Mouse (Mus musculus) limb, embryonic 10.5 days (tissue): Measurements from ENCODE around the gene Farp1. TPM values are rescaled to one million over a fixed set of nuclear protein-coding genes. Genes with fewer than 3 reads are reported as not detected.

Experiments used
- DNase-seq: peaks from one replicate; pipeline ENCODE4 v3.0.0-alpha.2; 2017; ENCODE audit warnings: low spot score
- H3K27ac ChIP-seq: fragments of 300-500 bp; sonication (generic); 2 replicates; pipeline ENCODE4 v1.5.1; 2016; ENCODE audit warnings: mild to moderate bottlenecking
- H3K27me3 ChIP-seq: fragments of 300-500 bp; sonication (generic); 2 replicates; pipeline ENCODE4 v1.6.1; 2016; ENCODE audit warnings: low read depth, mild to moderate bottlenecking; ENCODE audit not compliant: poor library complexity, severe bottlenecking
- H3K36me3 ChIP-seq: fragments of 300-500 bp; sonication (generic); 2 replicates; pipeline ENCODE4 v1.6.1; 2016; ENCODE audit warnings: mild to moderate bottlenecking, moderate library complexity
- H3K4me1 ChIP-seq: fragments of 300-500 bp; sonication (generic); 2 replicates; pipeline ENCODE4 v1.6.1; 2016
- H3K4me3 ChIP-seq: fragments of 300-500 bp; sonication (generic); 2 replicates; pipeline ENCODE4 v1.5.1; 2016; ENCODE audit warnings: mild to moderate bottlenecking, moderate library complexity
- H3K9me3 ChIP-seq: fragments of 300-500 bp; sonication (generic); replicated peaks from 2 replicates; pipeline ENCODE4 v1.6.1; 2016; ENCODE audit warnings: mild to moderate bottlenecking
- WGBS: fragments of 180-500 bp; shearing (Covaris S2); methylation state at CpG from one replicate; pipeline ENCODE4 v1.1.7; 2016; 5-methylcytosine and 5-hydroxymethylcytosine counted together
- polyA plus RNA-seq: library from polyadenylated mRNA; unstranded; fragments of >200 nt; fragmentation: Nextera tagmentation; extraction: Ambion mirVana; gene quantifications from 2 replicates; pipeline ENCODE4 v1.2.1, GENCODE M21; 2016

Farp1 gene
- polyA plus RNA-seq, 1 experiment from 2014 or later: 53.2 TPM

GRCm38 (mm10) chr14:121099120-121099519 lies 64.1 kb downstream of the Farp1 start:
- Histone ChIP-seq H3K9me3 (no peaks in the 10 kb centered on the region), H3K4me3 (no peak overlapping the region), H3K27ac (0 out of 2 replicates have a peak overlapping the region, but pooled peaks have one; percentile 19), H3K36me3 (peaks cover 36% of the 10 kb centered on the region), H3K27me3 (no peaks in the 10 kb centered on the region), H3K4me1 (peaks cover 63% of the 10 kb centered on the region)
- DNase-seq: no peak
- WGBS: 86% methylated on average over 8 of the region's 8 CpGs

DNA sequence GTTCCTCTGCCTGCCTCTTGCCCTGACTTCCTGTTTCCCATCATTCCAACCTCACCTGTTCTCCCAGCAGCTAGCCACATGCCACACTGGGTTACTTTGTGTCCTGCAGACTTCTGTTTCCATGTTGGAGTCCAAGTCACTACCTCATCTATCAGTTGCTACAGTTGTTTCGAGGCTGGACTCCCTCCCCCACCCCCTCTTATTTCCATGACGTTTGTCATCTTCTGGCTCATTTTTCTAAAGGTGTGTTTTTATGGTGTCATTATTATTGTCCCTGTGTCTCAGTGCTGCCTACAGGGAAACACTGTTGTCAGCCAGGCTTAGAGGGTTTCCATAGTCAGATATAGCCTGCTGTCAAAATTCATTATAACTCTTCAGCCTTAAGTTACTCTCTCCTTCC lies 64.9 kb downstream of the Farp1 start:
- Histone ChIP-seq H3K36me3 (peaks cover 40% of the 10 kb centered on the region), H3K27me3 (no peaks in the 10 kb centered on the region), H3K4me1 (peaks cover 70% of the 10 kb centered on the region), H3K9me3 (no peaks in the 10 kb centered on the region), H3K27ac (no peak overlapping the region), H3K4me3 (no peak overlapping the region)
- WGBS: 76% methylated on average over 2 of the region's 2 CpGs
- no peak for DNase-seq

- Histone ChIP-seq H3K4me3 (no peak overlapping the region), H3K27me3 (no peaks in the 10 kb centered on the region), H3K27ac (no peak overlapping the region), H3K9me3 (no peaks in the 10 kb centered on the region), H3K36me3 (peaks cover 45% of the 10 kb centered on the region), H3K4me1 (peaks cover 80% of the 10 kb centered on the region)
- whole genome bisulfite sequencing: 39% methylated on average over 2 of the region's 2 CpGs
- DNase-seq: no peak
Observed at GRCm38 (mm10) chr14:121100829-121101228, 65.8 kb downstream of the Farp1 start.

DNA sequence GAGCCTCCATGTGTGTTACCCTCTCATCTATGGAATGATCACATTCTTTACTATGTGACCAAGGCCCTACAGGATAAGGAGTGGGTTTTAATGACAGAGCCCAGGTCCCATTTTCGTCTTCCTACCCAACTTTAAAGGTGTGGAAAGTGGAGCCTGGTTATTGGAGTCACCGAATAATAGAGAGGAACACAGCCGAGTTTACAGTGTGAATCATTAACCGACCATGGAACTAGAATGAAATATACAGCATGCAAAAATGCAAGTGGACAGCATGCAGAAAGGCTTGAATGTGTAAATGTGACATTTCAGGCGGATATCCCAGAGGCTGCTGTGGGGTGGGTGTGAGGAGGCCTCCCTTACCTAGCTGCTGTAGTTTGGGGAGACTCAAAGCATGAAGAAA lies 66.5 kb downstream of the Farp1 start:
- WGBS: 92% methylated on average over 5 of the region's 5 CpGs

DNA sequence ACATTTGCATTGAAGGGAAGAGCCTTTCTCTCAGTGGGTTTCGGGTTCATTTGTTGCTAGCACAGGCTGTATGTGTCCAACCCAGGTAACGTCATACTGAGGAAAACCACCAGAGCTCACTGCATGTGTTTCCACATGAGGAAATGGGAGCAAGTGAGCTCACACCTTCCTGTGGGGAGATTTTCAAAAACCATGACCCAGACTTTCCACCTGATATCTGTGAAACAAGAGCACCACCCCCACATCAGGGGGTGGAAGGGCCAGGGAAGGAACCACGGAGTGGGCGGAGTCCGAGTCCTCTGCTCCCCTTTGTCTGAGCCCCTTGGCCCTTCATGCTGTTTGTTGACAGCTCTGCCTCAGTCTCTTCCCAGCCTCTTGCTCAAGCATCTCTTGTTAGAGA lies 67.6 kb downstream of the Farp1 start:
- no peaks in the 10 kb centered on the region for H3K27me3 ChIP-seq

More for the DNA sequence above, 66.5 kb downstream of the Farp1 start:
- Histone ChIP-seq H3K27ac (no peak overlapping the region), H3K36me3 (peaks cover 48% of the 10 kb centered on the region), H3K4me3 (no peak overlapping the region), H3K27me3 (no peaks in the 10 kb centered on the region), H3K9me3 (no peaks in the 10 kb centered on the region), H3K4me1 (peaks cover 87% of the 10 kb centered on the region)
- DNase-seq: no peak

DNA sequence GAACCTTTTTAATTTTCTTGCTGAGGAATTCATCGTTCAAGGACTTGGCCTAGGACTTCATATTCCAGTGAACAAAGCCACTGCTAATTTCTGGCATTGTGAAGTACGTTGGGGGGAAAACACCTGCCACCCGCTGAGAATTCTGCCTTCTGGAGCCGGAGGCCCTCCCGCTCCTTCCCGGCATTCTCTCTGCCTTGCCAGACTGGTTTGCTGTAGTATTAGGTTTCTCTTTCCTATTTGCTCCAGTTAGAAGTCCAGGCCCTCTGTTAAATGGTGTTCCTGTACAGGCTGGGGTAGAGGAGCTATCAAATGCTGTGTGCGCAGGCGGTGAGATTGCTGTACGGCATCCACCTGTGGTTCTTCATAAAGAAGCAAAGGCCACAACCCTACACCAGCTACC lies 68.5 kb downstream of the Farp1 start:
- no peaks in the 10 kb centered on the region for H3K9me3 ChIP-seq
- no peaks in the 10 kb centered on the region for H3K27me3 ChIP-seq
- no peak overlapping the region for H3K27ac ChIP-seq
- peaks cover 37% of the 10 kb centered on the region for H3K36me3 ChIP-seq
- H3K4me3 ChIP-seq: no peak overlapping the region
- H3K4me1 ChIP-seq: peaks cover 90% of the 10 kb centered on the region
- DNase-seq: no peak
- 85% methylated on average over 9 of the region's 9 CpGs for WGBS

More for the DNA sequence above, 67.6 kb downstream of the Farp1 start:
- 92% methylated on average over 5 of the region's 5 CpGs for WGBS
- Histone ChIP-seq H3K4me1 (peaks cover 90% of the 10 kb centered on the region), H3K27ac (0 out of 2 replicates have a peak overlapping the region, but pooled peaks have one; percentile 4), H3K9me3 (no peaks in the 10 kb centered on the region), H3K4me3 (no peak overlapping the region), H3K36me3 (peaks cover 46% of the 10 kb centered on the region)
- DNase-seq: no peak

GRCm38 (mm10) chr14:121104760-121105329 lies 69.8 kb downstream of the Farp1 start:
- peak; percentile 55 for DNase-seq
- H3K27ac ChIP-seq: peak overlapping the region; percentile 63

GRCm38 (mm10) chr14:121106906-121107305 lies 71.9 kb downstream of the Farp1 start:
- Histone ChIP-seq H3K27ac (peak overlapping the region; percentile 86), H3K4me3 (no peak overlapping the region; the same call in 1 of the 2 replicates), H3K27me3 (no peaks in the 10 kb centered on the region), H3K9me3 (no peaks in the 10 kb centered on the region), H3K4me1 (peaks cover 97% of the 10 kb centered on the region), H3K36me3 (peaks cover 45% of the 10 kb centered on the region)
- 12% methylated on average over 4 of the region's 4 CpGs for WGBS
- peak; percentile 41 for DNase-seq

More at GRCm38 (mm10) chr14:121104760-121105329, 69.8 kb downstream of the Farp1 start:
- Histone ChIP-seq H3K27me3 (no peaks in the 10 kb centered on the region), H3K9me3 (no peaks in the 10 kb centered on the region), H3K4me3 (no peak overlapping the region), H3K4me1 (peaks cover 93% of the 10 kb centered on the region), H3K36me3 (peaks cover 36% of the 10 kb centered on the region)
- WGBS: 36% methylated on average over 7 of the region's 7 CpGs

GRCm38 (mm10) chr14:121107707-121108285 lies 72.8 kb downstream of the Farp1 start:
- Histone ChIP-seq H3K36me3 (peaks cover 45% of the 10 kb centered on the region), H3K27ac (peak overlapping the region; percentile 86), H3K4me1 (peaks cover 98% of the 10 kb centered on the region), H3K27me3 (no peaks in the 10 kb centered on the region), H3K9me3 (no peaks in the 10 kb centered on the region), H3K4me3 (peak overlapping the region; percentile 16)
- DNase-seq: peak; percentile 42
- 36% methylated on average over 10 of the region's 10 CpGs for WGBS

- Histone ChIP-seq H3K27ac (peak overlapping the region; percentile 86), H3K27me3 (no peaks in the 10 kb centered on the region), H3K36me3 (peaks cover 41% of the 10 kb centered on the region), H3K4me1 (peaks cover 90% of the 10 kb centered on the region), H3K9me3 (no peaks in the 10 kb centered on the region), H3K4me3 (peak overlapping the region; percentile 31)
- 7% methylated on average over 8 of the region's 8 CpGs for WGBS
- peak; percentile 73 for DNase-seq
Observed at GRCm38 (mm10) chr14:121108439-121109115, 73.6 kb downstream of the Farp1 start.

DNA sequence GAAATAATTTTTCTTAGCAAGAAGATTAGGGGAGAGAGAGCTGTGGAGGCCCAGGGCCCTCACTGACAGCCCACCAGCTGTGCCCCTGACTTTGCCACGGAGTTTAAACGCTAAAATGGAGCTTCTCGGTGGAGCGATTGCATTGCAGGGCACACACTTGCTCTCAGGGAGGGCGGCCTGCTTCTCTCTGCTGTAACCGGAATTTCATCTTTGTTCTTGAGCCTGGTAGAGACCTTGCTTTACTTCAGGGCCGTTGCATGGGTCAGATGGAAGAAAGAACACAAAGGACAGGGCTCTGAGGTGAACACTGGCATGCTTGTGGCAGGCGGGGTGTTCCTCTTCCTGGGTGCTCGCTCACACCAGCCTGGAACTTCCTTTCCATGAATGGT lies 74.1 kb downstream of the Farp1 start:
- 18% methylated on average over 9 of the region's 9 CpGs for WGBS
- Histone ChIP-seq H3K27me3 (no peaks in the 10 kb centered on the region), H3K4me1 (peaks cover 84% of the 10 kb centered on the region), H3K4me3 (peak overlapping the region; percentile 31), H3K36me3 (peaks cover 41% of the 10 kb centered on the region), H3K27ac (peak overlapping the region; percentile 86), H3K9me3 (no peaks in the 10 kb centered on the region)
- peak; percentile 65 for DNase-seq

DNA sequence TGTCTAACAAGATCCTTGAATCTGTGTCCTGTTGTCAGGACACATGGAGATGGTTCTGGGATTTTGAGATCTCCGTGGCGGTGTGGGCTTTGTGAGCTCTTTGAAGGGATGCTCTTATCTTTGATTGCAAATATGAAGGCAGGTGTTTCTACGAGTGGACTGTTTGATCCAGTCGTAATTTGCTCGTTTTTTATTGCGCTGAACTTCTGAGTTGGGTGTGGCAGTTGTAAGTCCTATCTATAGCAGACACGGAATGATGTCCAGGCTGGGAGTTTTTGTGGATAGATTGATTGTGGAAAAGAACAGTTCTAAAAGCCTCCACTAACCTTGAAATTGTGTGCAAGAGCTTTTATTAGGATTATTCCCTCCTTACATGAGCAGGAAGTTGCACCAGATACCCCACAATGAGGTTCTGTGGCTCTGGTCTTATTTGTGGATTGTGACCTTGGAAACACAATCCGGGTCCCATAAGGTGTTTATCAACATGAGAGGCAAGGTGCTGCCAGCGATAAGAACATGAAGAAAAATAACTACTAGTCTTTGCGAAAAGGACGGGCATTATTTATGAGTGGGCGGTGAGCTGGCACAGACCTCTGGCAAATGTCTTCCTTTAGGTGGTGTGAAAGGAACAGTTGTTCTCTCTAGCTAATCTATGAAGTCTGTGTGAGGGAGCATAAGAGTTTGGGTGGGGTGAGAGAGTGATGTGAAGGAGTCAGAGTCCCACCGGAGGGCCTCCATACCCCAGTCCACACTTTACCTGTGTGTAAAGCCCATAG lies 75.7 kb downstream of the Farp1 start:
- peaks cover 69% of the 10 kb centered on the region for H3K4me1 ChIP-seq
- H3K9me3 ChIP-seq: no peaks in the 10 kb centered on the region
- no peaks in the 10 kb centered on the region for H3K27me3 ChIP-seq
- WGBS: 84% methylated on average over 13 of the region's 13 CpGs
- DNase-seq: no peak
- peaks cover 48% of the 10 kb centered on the region for H3K36me3 ChIP-seq
- peak overlapping the region; percentile 53 for H3K27ac ChIP-seq
- no peak overlapping the region for H3K4me3 ChIP-seq
